ENCODE assay signal across 8 mouse cellular contexts in genomic region chr2:156179796-156180093, GRCm38 (mm10). TPM values are rescaled to one million over a fixed set of nuclear protein-coding genes. Genes with fewer than 3 reads are reported as not detected.
DNase-seq lines count a peak whose midpoint lies in the region; ATAC-seq and TF ChIP-seq lines count a peak whose summit lies in the region.

No protein-coding gene starts in this region.

- no peaks in the 10 kb centered on the region for H3K27me3 ChIP-seq in lung, embryonic 14.5 days (ENCODE audit: insufficient read depth, low read length)
- H3K27me3 ChIP-seq in limb, embryonic 11.5 days (ENCODE audit: control insufficient read depth, insufficient read depth, low read length), result no peaks in the 10 kb centered on the region
- H3K27me3 ChIP-seq in neural tube, embryonic 15.5 days (replicated peaks), result no peaks in the 10 kb centered on the region

- ATAC-seq in lung, embryonic 14.5 days (ENCODE audit: insufficient read depth), result peak; percentile 35; the same call in 1 of the 2 replicates
- peak; percentile 51; the same call in 1 of the 2 replicates for ATAC-seq in erythroblast, adult 5-6 weeks (replicated peaks; ENCODE audit: low FRiP score, poor library complexity, severe bottlenecking)
- peak; percentile 19 for ATAC-seq in limb, embryonic 11.5 days (ENCODE audit: insufficient number of reproducible peaks, low FRiP score, low TSS enrichment, low read depth)
- no peak; the same call in 1 of the 2 replicates for ATAC-seq in neural tube, embryonic 15.5 days (ENCODE audit: low FRiP score)

- TF ChIP-seq CTCF in lung, embryonic 14.5 days (IDR thresholded peaks at IDR 0.05; ENCODE audit: low read depth), result no peak

- peaks cover 39% of the 10 kb centered on the region for H3K36me3 ChIP-seq in lung, embryonic 14.5 days (ENCODE audit: insufficient read depth)
- peaks cover 13% of the 10 kb centered on the region for H3K36me3 ChIP-seq in limb, embryonic 11.5 days (ENCODE audit: control insufficient read depth, insufficient read depth, low read length)
- peaks cover 14% of the 10 kb centered on the region for H3K36me3 ChIP-seq in neural tube, embryonic 15.5 days

- WGBS in lung, embryonic 14.5 days, result under 1% methylated on average over 38 of the region's 41 CpGs
- WGBS in limb, embryonic 11.5 days, result under 1% methylated on average over 31 of the region's 41 CpGs
- WGBS in neural tube, embryonic 15.5 days, result 0% methylated on average over 29 of the region's 41 CpGs

- no peak for DNase-seq in lung, embryonic 14.5 days
- DNase-seq in lung, postnatal 25 days (ENCODE audit: low spot score), result no peak
- DNase-seq in limb, embryonic 11.5 days (ENCODE audit: low spot score), result no peak
- no peak for DNase-seq in right cerebral cortex, postnatal 36 days (ENCODE audit: low spot score in 2 of 2)
- DNase-seq in urinary bladder, adult 2 months (ENCODE audit: low spot score), result no peak
- DNase-seq in adrenal gland, adult 18-20 months (ENCODE audit: low spot score in 2 of 2), result no peak

- H3K4me3 ChIP-seq in lung, embryonic 14.5 days (ENCODE audit: low read depth, low read length), result peak overlapping the region; percentile 100
- H3K4me3 ChIP-seq in limb, embryonic 11.5 days (ENCODE audit: low read depth, low read length), result peak overlapping the region; percentile 99
- peak overlapping the region; percentile 96 for H3K4me3 ChIP-seq in neural tube, embryonic 15.5 days (replicated peaks)

- H3K4me1 ChIP-seq in lung, embryonic 14.5 days (ENCODE audit: insufficient read depth), result peaks cover 9% of the 10 kb centered on the region; the same call in 1 of the 2 replicates
- peaks cover 4% of the 10 kb centered on the region; the same call in 1 of the 2 replicates for H3K4me1 ChIP-seq in limb, embryonic 11.5 days (ENCODE audit: control insufficient read depth, insufficient read depth, low read length)
- H3K4me1 ChIP-seq in neural tube, embryonic 15.5 days, result peaks cover 31% of the 10 kb centered on the region

- no peaks in the 10 kb centered on the region for H3K9me3 ChIP-seq in lung, embryonic 14.5 days (ENCODE audit: low read depth, low read length)
- no peaks in the 10 kb centered on the region for H3K9me3 ChIP-seq in limb, embryonic 11.5 days (ENCODE audit: control insufficient read depth, low read length)
- H3K9me3 ChIP-seq in neural tube, embryonic 15.5 days (replicated peaks), result no peaks in the 10 kb centered on the region

- H3K9ac ChIP-seq in lung, embryonic 14.5 days, result peak overlapping the region; percentile 100
- H3K9ac ChIP-seq in limb, embryonic 11.5 days (ENCODE audit: low read length), result peak overlapping the region; percentile 100
- H3K9ac ChIP-seq in neural tube, embryonic 15.5 days (replicated peaks), result peak overlapping the region; percentile 100

- peak overlapping the region; percentile 96; the same call in 1 of the 2 replicates for H3K4me2 ChIP-seq in lung, embryonic 14.5 days
- H3K4me2 ChIP-seq in limb, embryonic 11.5 days (ENCODE audit: low read depth, severe bottlenecking), result no peak overlapping the region
- peak overlapping the region; percentile 57; the same call in 1 of the 2 replicates for H3K4me2 ChIP-seq in neural tube, embryonic 15.5 days

- H3K27ac ChIP-seq in lung, embryonic 14.5 days (ENCODE audit: low read depth), result peak overlapping the region; percentile 98
- H3K27ac ChIP-seq in limb, embryonic 11.5 days (replicated peaks; ENCODE audit: low read depth, low read length), result peak overlapping the region; percentile 93
- peak overlapping the region; percentile 98 for H3K27ac ChIP-seq in neural tube, embryonic 15.5 days (replicated peaks)

RNA-seq across cellular contexts. Expression of gene Rbm39, which starts 0.3 kb away (rescaled TPM):
- 563 and 569 TPM in 2 replicates for polyA plus RNA-seq in lung, embryonic 14.5 days (2014; fragmentation: Nextera tagmentation; extraction: Ambion mirVana)
- total RNA-seq in erythroblast, adult 5-6 weeks (2015; ENCODE audit: low replicate concordance), result 528 and 548 TPM in 2 replicates
- 550 and 778 TPM in 2 replicates for total RNA-seq in erythroblast, adult 5-6 weeks (2017; ENCODE audit: low replicate concordance)
- polyA plus RNA-seq in limb, embryonic 11.5 days (2014; fragmentation: Nextera tagmentation; extraction: Ambion mirVana), result 723 and 726 TPM in 2 replicates
- 420 and 462 TPM in 2 replicates for polyA plus RNA-seq in neural tube, embryonic 15.5 days (2015; fragmentation: Nextera tagmentation; extraction: Ambion mirVana)
- 131 and 161 TPM in 2 replicates for polyA plus RNA-seq in urinary bladder, adult 2 months (2012; rRNA removed)
- total RNA-seq in adrenal gland, adult 18-20 months (2021), result 100 to 1,000 TPM; 283 to 382 TPM

RNA-seq across cellular contexts. Expression of gene Phf20, which starts 16.5 kb away (rescaled TPM):
- 73.6 and 77.3 TPM in 2 replicates for polyA plus RNA-seq in lung, embryonic 14.5 days (2014; fragmentation: Nextera tagmentation; extraction: Ambion mirVana)
- 12.7 and 13.6 TPM in 2 replicates for total RNA-seq in erythroblast, adult 5-6 weeks (2015; ENCODE audit: low replicate concordance)
- total RNA-seq in erythroblast, adult 5-6 weeks (2017; ENCODE audit: low replicate concordance), result 7.1 and 15.3 TPM in 2 replicates
- 81.0 and 89.2 TPM in 2 replicates for polyA plus RNA-seq in limb, embryonic 11.5 days (2014; fragmentation: Nextera tagmentation; extraction: Ambion mirVana)
- polyA plus RNA-seq in neural tube, embryonic 15.5 days (2015; fragmentation: Nextera tagmentation; extraction: Ambion mirVana), result 122 and 130 TPM in 2 replicates
- polyA plus RNA-seq in urinary bladder, adult 2 months (2012; rRNA removed), result 13.2 and 15.4 TPM in 2 replicates
- total RNA-seq in adrenal gland, adult 18-20 months (2021), result 10 to 100 TPM; 32.3 to 42.2 TPM

RNA-seq across cellular contexts. Expression of gene Nfs1, which starts 35.8 kb away (rescaled TPM):
- polyA plus RNA-seq in lung, embryonic 14.5 days (2014; fragmentation: Nextera tagmentation; extraction: Ambion mirVana), result 37.5 and 40.9 TPM in 2 replicates
- total RNA-seq in erythroblast, adult 5-6 weeks (2015; ENCODE audit: low replicate concordance), result 6.3 and 17.8 TPM in 2 replicates
- 12.8 and 13.7 TPM in 2 replicates for total RNA-seq in erythroblast, adult 5-6 weeks (2017; ENCODE audit: low replicate concordance)
- polyA plus RNA-seq in limb, embryonic 11.5 days (2014; fragmentation: Nextera tagmentation; extraction: Ambion mirVana), result 33.0 and 34.9 TPM in 2 replicates
- polyA plus RNA-seq in neural tube, embryonic 15.5 days (2015; fragmentation: Nextera tagmentation; extraction: Ambion mirVana), result 29.6 and 40.3 TPM in 2 replicates
- polyA plus RNA-seq in urinary bladder, adult 2 months (2012; rRNA removed), result 38.6 and 49.2 TPM in 2 replicates
- total RNA-seq in adrenal gland, adult 18-20 months (2021), result 10 to 100 TPM; 80.4 to 90.4 TPM

RNA-seq across cellular contexts. Expression of gene Romo1, which starts 35.9 kb away (rescaled TPM):
- 396 and 414 TPM in 2 replicates for polyA plus RNA-seq in lung, embryonic 14.5 days (2014; fragmentation: Nextera tagmentation; extraction: Ambion mirVana)
- 25.4 and 29.3 TPM in 2 replicates for total RNA-seq in erythroblast, adult 5-6 weeks (2015; ENCODE audit: low replicate concordance)
- 12.7 TPM in 1 of 2 replicates, not detected in the other for total RNA-seq in erythroblast, adult 5-6 weeks (2017; ENCODE audit: low replicate concordance)
- polyA plus RNA-seq in limb, embryonic 11.5 days (2014; fragmentation: Nextera tagmentation; extraction: Ambion mirVana), result 408 and 417 TPM in 2 replicates
- 444 and 463 TPM in 2 replicates for polyA plus RNA-seq in neural tube, embryonic 15.5 days (2015; fragmentation: Nextera tagmentation; extraction: Ambion mirVana)
- polyA plus RNA-seq in urinary bladder, adult 2 months (2012; rRNA removed), result 210 and 265 TPM in 2 replicates
- 100 to 1,000 TPM; 346 to 350 TPM for total RNA-seq in adrenal gland, adult 18-20 months (2021)

RNA-seq across cellular contexts. Expression of gene Gm28036, which starts 52.9 kb away (rescaled TPM):
- 11.0 and 16.6 TPM in 2 replicates for polyA plus RNA-seq in lung, embryonic 14.5 days (2014; fragmentation: Nextera tagmentation; extraction: Ambion mirVana)
- total RNA-seq in erythroblast, adult 5-6 weeks (2015; ENCODE audit: low replicate concordance), result 0.42 and 15.8 TPM in 2 replicates
- total RNA-seq in erythroblast, adult 5-6 weeks (2017; ENCODE audit: low replicate concordance), result 5.3 and 14.0 TPM in 2 replicates
- 20.5 and 21.9 TPM in 2 replicates for polyA plus RNA-seq in limb, embryonic 11.5 days (2014; fragmentation: Nextera tagmentation; extraction: Ambion mirVana)
- polyA plus RNA-seq in neural tube, embryonic 15.5 days (2015; fragmentation: Nextera tagmentation; extraction: Ambion mirVana), result 11.0 and 12.1 TPM in 2 replicates
- polyA plus RNA-seq in urinary bladder, adult 2 months (2012; rRNA removed), result 4.2 and 5.1 TPM in 2 replicates
- total RNA-seq in adrenal gland, adult 18-20 months (2021), result 10 to 100 TPM; 25.4 to 28.6 TPM
